Mouse (Mus musculus) adrenal gland, adult 8-10 months (tissue): ENCODE data around the gene Cdkn1b. TPM values are rescaled to one million over a fixed set of nuclear protein-coding genes. Genes with fewer than 3 reads are reported as not detected.

Source experiments
- DNase-seq: peaks from one replicate; pipeline ENCODE4 v3.0.0; 2022
- total RNA-seq, 4 experiments: library from RNA; stranded (reverse); gene quantifications; 2 replicates each; pipeline ENCODE4 v1.2.4; 2022

The Cdkn1b gene
- total RNA-seq, 4 experiments from 2014 or later: 32.9 to 44.0 (median 37.1) TPM

GRCm38 (mm10) chr6:134903891-134904884 lies 16.0 kb upstream of the Cdkn1b start:
- DNase-seq: no peak

GRCm38 (mm10) chr6:134905811-134906210 lies 14.4 kb upstream of the Cdkn1b start:
- DNase-seq: no peak

- DNase-seq: no peak
Observed at GRCm38 (mm10) chr6:134914523-134914922, 5.7 kb upstream of the Cdkn1b start.

GRCm38 (mm10) chr6:134916641-134917040 lies 3.6 kb upstream of the Cdkn1b start:
- peak; percentile 12 for DNase-seq

GRCm38 (mm10) chr6:134917087-134917486 lies 3.1 kb upstream of the Cdkn1b start:
- peak; percentile 53 for DNase-seq

GRCm38 (mm10) chr6:134918769-134919168 lies 1.4 kb upstream of the Cdkn1b start:
- DNase-seq: no peak

GRCm38 (mm10) chr6:134919511-134920189 lies 551 bp upstream of the Cdkn1b start:
- no peak for DNase-seq

GRCm38 (mm10) chr6:134921014-134921694 lies 953 bp downstream of the Cdkn1b start:
- DNase-seq: peak; percentile 24

GRCm38 (mm10) chr6:134921695-134922510 lies 1.7 kb downstream of the Cdkn1b start:
- DNase-seq: no peak

GRCm38 (mm10) chr6:134922511-134923195 lies 2.5 kb downstream of the Cdkn1b start:
- DNase-seq: no peak

- DNase-seq: no peak
Observed at GRCm38 (mm10) chr6:134923670-134924069, 3.5 kb downstream of the Cdkn1b start.

- DNase-seq: no peak
Observed at GRCm38 (mm10) chr6:134924262-134924661, 4.1 kb downstream of the Cdkn1b start.

GRCm38 (mm10) chr6:134925673-134926337 lies 5.6 kb downstream of the Cdkn1b start:
- no peak for DNase-seq

- no peak for DNase-seq
Observed at GRCm38 (mm10) chr6:134926338-134926705, 6.1 kb downstream of the Cdkn1b start.

- peak; percentile 40 for DNase-seq
Observed at GRCm38 (mm10) chr6:134926803-134927594, 6.8 kb downstream of the Cdkn1b start.

- DNase-seq: no peak
Observed at GRCm38 (mm10) chr6:134927595-134928095, 7.4 kb downstream of the Cdkn1b start.

GRCm38 (mm10) chr6:134928096-134928888 lies 8.1 kb downstream of the Cdkn1b start:
- peak; percentile 83 for DNase-seq

GRCm38 (mm10) chr6:134928889-134929310 lies 8.7 kb downstream of the Cdkn1b start:
- no peak for DNase-seq

GRCm38 (mm10) chr6:134929926-134930325 lies 9.7 kb downstream of the Cdkn1b start:
- no peak for DNase-seq
